Mouse (Mus musculus) spleen, adult 2 months (tissue): ENCODE data around the gene Pde11a.

ENCODE experiments used
- CTCF ChIP-seq: fragments of 200-500 bp; IDR thresholded peaks from 2 replicates; pipeline ENCODE4 v1.5.1; 2011; ENCODE audit warnings: mild to moderate bottlenecking, inconsistent platforms; ENCODE audit not compliant: insufficient read depth, insufficient read length, insufficient replicate concordance; ENCODE audit errors: extremely low read depth
- POLR2A ChIP-seq: fragments of 200-500 bp; IDR thresholded peaks from 2 replicates; pipeline ENCODE4 v1.6.1; 2011; ENCODE audit warnings: low read depth, low read length, inconsistent platforms

DNA sequence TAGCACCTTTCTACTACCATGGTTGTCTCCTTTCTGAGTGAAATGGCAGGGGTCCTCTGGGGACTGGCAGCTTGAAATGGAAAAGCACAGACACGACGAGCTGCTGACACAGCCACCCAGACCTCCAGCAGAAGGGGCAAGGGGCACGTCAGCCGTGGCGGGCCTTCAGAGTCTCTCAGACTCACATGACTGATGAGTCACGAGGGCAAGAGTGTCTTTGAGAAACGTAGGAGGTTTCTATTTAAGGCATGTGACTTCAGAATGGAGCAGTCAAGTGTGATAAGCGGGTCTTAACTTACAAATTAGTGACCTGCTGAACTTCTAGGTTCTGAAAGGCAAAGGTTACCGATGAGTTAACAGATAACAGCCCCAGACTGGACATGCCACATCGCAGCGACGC lies 340.8 kb downstream of the Pde11a start:
- no peak for TF ChIP-seq POLR2A
- TF ChIP-seq CTCF = no peak
